Mouse (Mus musculus): Measurements from ENCODE around the gene Ngfr.

GRCm38 (mm10) chr11:95544546-95545327 is 42.8 kb downstream of the Ngfr start:
- TF ChIP-seq POLR2A (IDR thresholded peaks at IDR 0.05; ENCODE audit: insufficient read length, low read depth) = no peak
- no peak for TF ChIP-seq TCF12 (IDR thresholded peaks at IDR 0.05; ENCODE audit: insufficient read depth, poor library complexity, severe bottlenecking)
- no peak for TF ChIP-seq MYOG (IDR thresholded peaks at IDR 0.05; ENCODE audit: control insufficient read depth in 1 of 3, insufficient read depth in 1 of 3, insufficient read length in 2 of 3, low read depth in 2 of 3)
- no peak for TF ChIP-seq MAX (IDR thresholded peaks at IDR 0.05; ENCODE audit: low read depth)
- TF ChIP-seq E2F4 (IDR thresholded peaks at IDR 0.05; ENCODE audit: insufficient read depth) = no peak
- no peak for TF ChIP-seq MYOD1 (IDR thresholded peaks at IDR 0.05; ENCODE audit: control insufficient read depth in 1 of 3, insufficient read length in 2 of 3, low read depth in 2 of 3)
